Mouse (Mus musculus) E14TG2a.4 (cell line): Measurements from ENCODE around the gene Gpc6.

Experiments
- CTCF ChIP-seq: conservative IDR thresholded peaks from 2 replicates; pipeline ENCODE4 v1.5.1; 2014; ENCODE audit warnings: low read length
- NANOG ChIP-seq: IDR thresholded peaks from 2 replicates; pipeline ENCODE4 v1.6.1; 2014; ENCODE audit warnings: borderline replicate concordance, low read length, mixed read lengths
- POU5F1 ChIP-seq: IDR thresholded peaks from 2 replicates; pipeline ENCODE4 v1.6.1; 2014; ENCODE audit warnings: low read length, borderline replicate concordance

DNA sequence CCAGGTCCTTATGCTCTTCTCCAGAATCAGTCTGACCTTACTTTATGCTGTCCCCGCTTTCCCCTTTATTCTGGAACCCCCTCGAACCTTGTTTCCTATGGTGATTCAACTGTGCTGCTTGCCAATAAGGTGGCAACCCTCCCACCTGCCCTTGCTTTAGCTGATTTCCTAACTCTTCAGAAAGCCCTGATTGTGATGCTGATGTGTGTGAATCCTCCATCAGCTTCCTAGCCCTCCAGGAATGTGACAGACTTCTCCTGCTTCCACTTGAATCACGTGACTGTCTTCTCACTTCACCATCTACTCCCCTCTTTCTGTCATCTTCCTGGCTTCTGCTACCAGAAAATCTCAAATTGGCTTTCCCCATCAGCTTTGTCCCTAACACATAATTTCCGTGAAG lies 305.4 kb downstream of the Gpc6 start:
- no peak for TF ChIP-seq CTCF
- peak; percentile 43; the same call in 1 of the 2 replicates for TF ChIP-seq NANOG
- peak; percentile 39; the same call in 1 of the 2 replicates for TF ChIP-seq POU5F1
